Mouse (Mus musculus): ENCODE results near the gene Fank1.

DNA sequence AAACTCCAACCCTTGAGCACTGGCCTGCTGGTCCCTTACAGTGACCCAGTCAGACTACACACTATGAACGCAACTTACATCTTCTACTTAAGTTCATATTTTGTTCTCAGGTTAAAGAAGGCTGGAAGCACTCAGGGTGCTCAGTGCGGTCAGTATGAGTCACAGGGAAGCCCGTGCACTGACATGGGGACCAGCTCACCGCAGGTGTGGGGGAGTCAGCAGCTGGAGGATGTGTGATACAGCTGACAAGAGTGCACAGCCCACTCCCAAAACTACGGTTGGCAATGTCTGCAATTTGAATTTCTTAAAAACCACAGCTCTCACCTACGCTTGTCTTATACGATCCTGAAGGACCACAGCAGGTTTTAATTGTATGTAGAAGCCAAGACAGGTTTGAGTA lies 36.1 kb upstream of the Fank1 start:
- TF ChIP-seq USF2 (conservative IDR thresholded peaks at IDR 0.05; ENCODE audit: low read depth, low read length) (no peak), USF1 (IDR thresholded peaks at IDR 0.05; ENCODE audit: low read depth, low read length) (no peak), CHD1 (IDR thresholded peaks at IDR 0.05; ENCODE audit: low read depth, low read length) (no peak), POLR2A (IDR thresholded peaks at IDR 0.05; ENCODE audit: low read depth, low read length) (no peak), CTCF (conservative IDR thresholded peaks at IDR 0.05 in 1 of 2, IDR thresholded peaks at IDR 0.05 in 1 of 2; ENCODE audit: low read depth in 2 of 2, low read length in 2 of 2) (no peak), JUND (conservative IDR thresholded peaks at IDR 0.05; ENCODE audit: low read depth, low read length) (no peak), IRF4 (IDR thresholded peaks at IDR 0.05; ENCODE audit: low read depth, low read length) (no peak), TCF12 (IDR thresholded peaks at IDR 0.05; ENCODE audit: low read depth, low read length) (no peak), POLR2AphosphoS2 (IDR thresholded peaks at IDR 0.05; ENCODE audit: low read depth, low read length) (no peak)

Data from CH12.LX (cell line).